Mouse (Mus musculus): ENCODE data around the gene Tas2r137. TPM values are rescaled to one million over a fixed set of nuclear protein-coding genes. Genes with fewer than 3 reads are reported as not detected.

Gene Tas2r137
- polyA plus RNA-seq, 1 experiment from 2014 or later: not detected

GRCm38 (mm10) chr6:40482318-40482717 is 8.7 kb upstream of the Tas2r137 start:
- Histone ChIP-seq H3K27ac (ENCODE audit: poor library complexity, severe bottlenecking) (no peak overlapping the region), H3K9me3 (replicated peaks) (no peaks in the 10 kb centered on the region)

GRCm38 (mm10) chr6:40493229-40493628 is 2.2 kb downstream of the Tas2r137 start, which contains the start of gene Tas2r108:
Gene Tas2r108 (plus strand): TSS chr6:40493529.
- H3K4me1 ChIP-seq (replicated peaks): no peaks in the 10 kb centered on the region
- no peak within 1 kb of the TSS for H3K4me2 ChIP-seq
- no peaks in the 10 kb centered on the region for H3K36me3 ChIP-seq
- no peak within 1 kb of the TSS for H3K4me3 ChIP-seq
- H3K9ac ChIP-seq: no peak within 1 kb of the TSS
- no peak for ATAC-seq (ENCODE audit: insufficient number of reproducible peaks, low FRiP score)
- no peak within 1 kb of the TSS for H3K27ac ChIP-seq (ENCODE audit: poor library complexity, severe bottlenecking)
- WGBS: 76% methylated on average over 3 of the region's 3 CpGs
- no peaks in the 10 kb centered on the region for H3K9me3 ChIP-seq (replicated peaks)
- H3K27me3 ChIP-seq (replicated peaks): no peaks in the 10 kb centered on the region

More at GRCm38 (mm10) chr6:40482318-40482717, 8.7 kb upstream of the Tas2r137 start:
- Histone ChIP-seq H3K27me3 (replicated peaks) (no peaks in the 10 kb centered on the region), H3K4me2 (no peak overlapping the region), H3K36me3 (peaks cover 55% of the 10 kb centered on the region), H3K4me1 (replicated peaks) (no peaks in the 10 kb centered on the region), H3K4me3 (no peak overlapping the region), H3K9ac (no peak overlapping the region)
- no peak for ATAC-seq (ENCODE audit: insufficient number of reproducible peaks, low FRiP score)
- 89% methylated on average over 5 of the region's 5 CpGs for WGBS

GRCm38 (mm10) chr6:40519408-40519807 is 28.4 kb downstream of the Tas2r137 start, which contains the start of gene Prss37:
Gene Prss37 (minus strand): TSS chr6:40519508.
- Histone ChIP-seq H3K9ac (no peak within 1 kb of the TSS), H3K4me3 (no peak within 1 kb of the TSS), H3K36me3 (no peaks in the 10 kb centered on the region), H3K9me3 (replicated peaks) (no peaks in the 10 kb centered on the region), H3K27me3 (replicated peaks) (no peaks in the 10 kb centered on the region), H3K4me1 (replicated peaks) (no peaks in the 10 kb centered on the region), H3K4me2 (no peak within 1 kb of the TSS), H3K27ac (ENCODE audit: poor library complexity, severe bottlenecking) (no peak within 1 kb of the TSS)
- 87% methylated on average over 1 of the region's 1 CpGs for WGBS
- ATAC-seq (ENCODE audit: insufficient number of reproducible peaks, low FRiP score): no peak

Other genes starting within 250 kb of the Tas2r137 start
- 40.6 and 43.3 TPM in 2 replicates for gene Agk, start 166.1 kb upstream of the Tas2r137 start, polyA plus RNA-seq (2016; fragmentation: Nextera tagmentation; extraction: Ambion mirVana)
- 5.0 and 5.5 TPM in 2 replicates for gene E330009J07Rik, start 55.1 kb upstream of the Tas2r137 start, polyA plus RNA-seq (2016; fragmentation: Nextera tagmentation; extraction: Ambion mirVana)
- not detected in 2 replicates for gene Wee2, start 52.1 kb upstream of the Tas2r137 start, polyA plus RNA-seq (2016; fragmentation: Nextera tagmentation; extraction: Ambion mirVana)
- gene Ssbp1, start 19.9 kb upstream of the Tas2r137 start, polyA plus RNA-seq (2016; fragmentation: Nextera tagmentation; extraction: Ambion mirVana): 106 and 110 TPM in 2 replicates
- not detected in 2 replicates for gene Tas2r108, start 2.3 kb downstream of the Tas2r137 start, polyA plus RNA-seq (2016; fragmentation: Nextera tagmentation; extraction: Ambion mirVana)
- gene Prss37, start 28.3 kb downstream of the Tas2r137 start, polyA plus RNA-seq (2016; fragmentation: Nextera tagmentation; extraction: Ambion mirVana): not detected in 2 replicates
- gene Olfr461, start 63.8 kb downstream of the Tas2r137 start, polyA plus RNA-seq (2016; fragmentation: Nextera tagmentation; extraction: Ambion mirVana): not detected in 2 replicates
- gene Olfr460, start 78.3 kb downstream of the Tas2r137 start, polyA plus RNA-seq (2016; fragmentation: Nextera tagmentation; extraction: Ambion mirVana): not detected in 2 replicates
- 0.21 and 0.33 TPM in 2 replicates for gene Clec5a, start 94.6 kb downstream of the Tas2r137 start, polyA plus RNA-seq (2016; fragmentation: Nextera tagmentation; extraction: Ambion mirVana)
- gene Tas2r138, start 122.1 kb downstream of the Tas2r137 start, polyA plus RNA-seq (2016; fragmentation: Nextera tagmentation; extraction: Ambion mirVana): not detected in 2 replicates
- 0.09 and 0.21 TPM in 2 replicates for gene Mgam, start 137.6 kb downstream of the Tas2r137 start, polyA plus RNA-seq (2016; fragmentation: Nextera tagmentation; extraction: Ambion mirVana)

Data from heart, embryonic 12.5 days (tissue).